Mouse (Mus musculus) MEL-GATA-1-ER (cell line): Measurements from ENCODE around the gene Mettl11b.

Experiments used
- DNase-seq: peaks from one replicate; pipeline ENCODE4 v3.0.0-alpha.2; 2012; ENCODE audit warnings: low read depth; ENCODE audit errors: extremely low read depth

Gene Mettl11b

DNA sequence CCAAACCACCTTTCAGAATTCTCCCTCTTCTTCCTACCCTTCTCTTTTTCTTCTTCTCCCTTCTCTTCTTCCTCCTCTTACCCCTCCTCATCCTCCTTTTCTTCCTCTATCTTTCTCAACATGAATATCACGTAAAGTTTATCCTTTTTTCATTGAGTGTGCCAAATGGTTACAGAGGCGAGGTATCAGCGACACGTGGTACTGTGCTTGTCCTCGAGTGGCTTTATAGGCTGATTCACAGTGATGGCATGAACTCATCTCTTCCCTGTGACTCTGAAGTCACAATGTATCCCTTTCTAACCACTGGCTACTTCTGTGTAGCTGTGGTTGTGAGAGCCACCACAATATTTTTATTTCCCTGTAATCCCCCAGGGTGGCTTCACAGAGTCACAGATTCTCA is 68.6 kb downstream of the Mettl11b start:
- no peak for DNase-seq
